Mouse (Mus musculus): ENCODE results near the gene Itpr2. TPM values are rescaled to one million over a fixed set of nuclear protein-coding genes. Genes with fewer than 3 reads are reported as not detected.

Gene Itpr2
- polyA plus RNA-seq, 1 experiment from 2014 or later, result 5.9 TPM

GRCm38 (mm10) chr6:146254216-146254820 lies 247.7 kb downstream of the Itpr2 start:
- no peak for DNase-seq (ENCODE audit: low spot score)
- WGBS, result 87% methylated on average over 3 of the region's 3 CpGs
- H3K27me3 ChIP-seq (ENCODE audit: control insufficient read depth, insufficient read depth, low read length), result no peaks in the 10 kb centered on the region
- no peak overlapping the region for H3K4me3 ChIP-seq (ENCODE audit: low read depth, low read length)
- H3K9ac ChIP-seq (ENCODE audit: low read depth, low read length), result no peak overlapping the region
- H3K9me3 ChIP-seq (ENCODE audit: control insufficient read depth, low read length), result no peaks in the 10 kb centered on the region
- no peaks in the 10 kb centered on the region for H3K4me1 ChIP-seq (replicated peaks; ENCODE audit: control insufficient read depth, insufficient read depth, low read length)
- H3K36me3 ChIP-seq (ENCODE audit: control insufficient read depth, insufficient read depth, low read length), result no peaks in the 10 kb centered on the region
- no peak for ATAC-seq (ENCODE audit: low FRiP score)
- no peak overlapping the region for H3K27ac ChIP-seq (ENCODE audit: low read depth, low read length)
- H3K4me2 ChIP-seq (replicated peaks; ENCODE audit: low read depth, low read length), result no peak overlapping the region

GRCm38 (mm10) chr6:146249096-146249495 lies 252.9 kb downstream of the Itpr2 start:
- Histone ChIP-seq H3K9me3 (ENCODE audit: control insufficient read depth, low read length) (no peaks in the 10 kb centered on the region), H3K4me2 (replicated peaks; ENCODE audit: low read depth, low read length) (no peak overlapping the region), H3K9ac (ENCODE audit: low read depth, low read length) (no peak overlapping the region), H3K27me3 (ENCODE audit: control insufficient read depth, insufficient read depth, low read length) (no peaks in the 10 kb centered on the region), H3K36me3 (ENCODE audit: control insufficient read depth, insufficient read depth, low read length) (no peaks in the 10 kb centered on the region), H3K4me3 (ENCODE audit: low read depth, low read length) (no peak overlapping the region), H3K4me1 (replicated peaks; ENCODE audit: control insufficient read depth, insufficient read depth, low read length) (no peaks in the 10 kb centered on the region), H3K27ac (ENCODE audit: low read depth, low read length) (no peak overlapping the region)
- DNase-seq (ENCODE audit: low spot score), result no peak
- WGBS, result 86% methylated on average over 6 of the region's 6 CpGs
- ATAC-seq (ENCODE audit: low FRiP score), result no peak

GRCm38 (mm10) chr6:146248341-146248740 lies 253.7 kb downstream of the Itpr2 start:
- no peak overlapping the region for H3K4me3 ChIP-seq (ENCODE audit: low read depth, low read length)
- H3K27me3 ChIP-seq (ENCODE audit: control insufficient read depth, insufficient read depth, low read length), result no peaks in the 10 kb centered on the region
- 79% methylated on average over 2 of the region's 2 CpGs for WGBS
- ATAC-seq (ENCODE audit: low FRiP score) (no peak), DNase-seq (ENCODE audit: low spot score) (no peak)
- H3K4me1 ChIP-seq (replicated peaks; ENCODE audit: control insufficient read depth, insufficient read depth, low read length), result no peaks in the 10 kb centered on the region
- H3K36me3 ChIP-seq (ENCODE audit: control insufficient read depth, insufficient read depth, low read length), result no peaks in the 10 kb centered on the region
- H3K27ac ChIP-seq (ENCODE audit: low read depth, low read length), result no peak overlapping the region
- no peak overlapping the region for H3K4me2 ChIP-seq (replicated peaks; ENCODE audit: low read depth, low read length)
- H3K9ac ChIP-seq (ENCODE audit: low read depth, low read length), result no peak overlapping the region
- no peaks in the 10 kb centered on the region for H3K9me3 ChIP-seq (ENCODE audit: control insufficient read depth, low read length)

- 92% methylated on average over 1 of the region's 1 CpGs for WGBS
- ATAC-seq (ENCODE audit: low FRiP score) (no peak), DNase-seq (ENCODE audit: low spot score) (no peak)
- Histone ChIP-seq H3K4me3 (ENCODE audit: low read depth, low read length) (no peak overlapping the region), H3K4me2 (replicated peaks; ENCODE audit: low read depth, low read length) (no peak overlapping the region), H3K9ac (ENCODE audit: low read depth, low read length) (no peak overlapping the region), H3K27ac (ENCODE audit: low read depth, low read length) (no peak overlapping the region), H3K27me3 (ENCODE audit: control insufficient read depth, insufficient read depth, low read length) (no peaks in the 10 kb centered on the region), H3K4me1 (replicated peaks; ENCODE audit: control insufficient read depth, insufficient read depth, low read length) (no peaks in the 10 kb centered on the region), H3K9me3 (ENCODE audit: control insufficient read depth, low read length) (no peaks in the 10 kb centered on the region), H3K36me3 (ENCODE audit: control insufficient read depth, insufficient read depth, low read length) (no peaks in the 10 kb centered on the region)
Observed at GRCm38 (mm10) chr6:146247906-146248305, 254.1 kb downstream of the Itpr2 start.

GRCm38 (mm10) chr6:146246368-146246767 lies 255.7 kb downstream of the Itpr2 start:
- H3K4me1 ChIP-seq (replicated peaks; ENCODE audit: control insufficient read depth, insufficient read depth, low read length), result no peaks in the 10 kb centered on the region
- H3K4me3 ChIP-seq (ENCODE audit: low read depth, low read length), result no peak overlapping the region
- H3K9ac ChIP-seq (ENCODE audit: low read depth, low read length), result no peak overlapping the region
- 86% methylated on average over 6 of the region's 6 CpGs for WGBS
- no peaks in the 10 kb centered on the region for H3K27me3 ChIP-seq (ENCODE audit: control insufficient read depth, insufficient read depth, low read length)
- no peak overlapping the region for H3K4me2 ChIP-seq (replicated peaks; ENCODE audit: low read depth, low read length)
- H3K9me3 ChIP-seq (ENCODE audit: control insufficient read depth, low read length), result no peaks in the 10 kb centered on the region
- H3K27ac ChIP-seq (ENCODE audit: low read depth, low read length), result no peak overlapping the region
- DNase-seq (ENCODE audit: low spot score) (no peak), ATAC-seq (ENCODE audit: low FRiP score) (no peak)
- no peaks in the 10 kb centered on the region for H3K36me3 ChIP-seq (ENCODE audit: control insufficient read depth, insufficient read depth, low read length)

GRCm38 (mm10) chr6:146245888-146246287 lies 256.1 kb downstream of the Itpr2 start:
- Histone ChIP-seq H3K27ac (ENCODE audit: low read depth, low read length) (no peak overlapping the region), H3K4me3 (ENCODE audit: low read depth, low read length) (no peak overlapping the region), H3K4me2 (replicated peaks; ENCODE audit: low read depth, low read length) (no peak overlapping the region), H3K36me3 (ENCODE audit: control insufficient read depth, insufficient read depth, low read length) (no peaks in the 10 kb centered on the region), H3K9me3 (ENCODE audit: control insufficient read depth, low read length) (no peaks in the 10 kb centered on the region), H3K9ac (ENCODE audit: low read depth, low read length) (no peak overlapping the region), H3K27me3 (ENCODE audit: control insufficient read depth, insufficient read depth, low read length) (no peaks in the 10 kb centered on the region), H3K4me1 (replicated peaks; ENCODE audit: control insufficient read depth, insufficient read depth, low read length) (no peaks in the 10 kb centered on the region)
- ATAC-seq (ENCODE audit: low FRiP score) (no peak), DNase-seq (ENCODE audit: low spot score) (no peak)
- WGBS, result 90% methylated on average over 9 of the region's 9 CpGs

- no peaks in the 10 kb centered on the region for H3K4me1 ChIP-seq (replicated peaks; ENCODE audit: control insufficient read depth, insufficient read depth, low read length)
- no peaks in the 10 kb centered on the region for H3K27me3 ChIP-seq (ENCODE audit: control insufficient read depth, insufficient read depth, low read length)
- WGBS, result 81% methylated on average over 5 of the region's 5 CpGs
- no peak overlapping the region for H3K4me3 ChIP-seq (ENCODE audit: low read depth, low read length)
- DNase-seq (ENCODE audit: low spot score), result no peak
- no peak overlapping the region for H3K9ac ChIP-seq (ENCODE audit: low read depth, low read length)
- no peak for ATAC-seq (ENCODE audit: low FRiP score)
- H3K27ac ChIP-seq (ENCODE audit: low read depth, low read length), result no peak overlapping the region
- no peak overlapping the region for H3K4me2 ChIP-seq (replicated peaks; ENCODE audit: low read depth, low read length)
- H3K36me3 ChIP-seq (ENCODE audit: control insufficient read depth, insufficient read depth, low read length), result no peaks in the 10 kb centered on the region
- no peaks in the 10 kb centered on the region for H3K9me3 ChIP-seq (ENCODE audit: control insufficient read depth, low read length)
Observed at GRCm38 (mm10) chr6:146243068-146243467, 259.0 kb downstream of the Itpr2 start.

GRCm38 (mm10) chr6:146241336-146241735 lies 260.7 kb downstream of the Itpr2 start:
- Histone ChIP-seq H3K4me1 (replicated peaks; ENCODE audit: control insufficient read depth, insufficient read depth, low read length) (no peaks in the 10 kb centered on the region), H3K27me3 (ENCODE audit: control insufficient read depth, insufficient read depth, low read length) (no peaks in the 10 kb centered on the region), H3K36me3 (ENCODE audit: control insufficient read depth, insufficient read depth, low read length) (no peaks in the 10 kb centered on the region), H3K4me2 (replicated peaks; ENCODE audit: low read depth, low read length) (no peak overlapping the region), H3K27ac (ENCODE audit: low read depth, low read length) (no peak overlapping the region), H3K4me3 (ENCODE audit: low read depth, low read length) (no peak overlapping the region), H3K9me3 (ENCODE audit: control insufficient read depth, low read length) (no peaks in the 10 kb centered on the region), H3K9ac (ENCODE audit: low read depth, low read length) (no peak overlapping the region)
- DNase-seq (ENCODE audit: low spot score), result no peak
- 86% methylated on average over 3 of the region's 3 CpGs for WGBS
- no peak for ATAC-seq (ENCODE audit: low FRiP score)

GRCm38 (mm10) chr6:146235165-146235564 lies 266.9 kb downstream of the Itpr2 start:
- ATAC-seq (ENCODE audit: low FRiP score), result no peak
- Histone ChIP-seq H3K36me3 (ENCODE audit: control insufficient read depth, insufficient read depth, low read length) (no peaks in the 10 kb centered on the region), H3K27ac (ENCODE audit: low read depth, low read length) (no peak overlapping the region), H3K4me1 (replicated peaks; ENCODE audit: control insufficient read depth, insufficient read depth, low read length) (no peaks in the 10 kb centered on the region), H3K4me2 (replicated peaks; ENCODE audit: low read depth, low read length) (no peak overlapping the region), H3K9me3 (ENCODE audit: control insufficient read depth, low read length) (no peaks in the 10 kb centered on the region), H3K27me3 (ENCODE audit: control insufficient read depth, insufficient read depth, low read length) (no peaks in the 10 kb centered on the region), H3K4me3 (ENCODE audit: low read depth, low read length) (no peak overlapping the region), H3K9ac (ENCODE audit: low read depth, low read length) (no peak overlapping the region)
- WGBS, result 50% methylated on average over 3 of the region's 3 CpGs
- no peak for DNase-seq (ENCODE audit: low spot score)

All from hindbrain, embryonic 11.5 days (tissue).